Mouse (Mus musculus) R1 (cell line): Measurements from ENCODE around the gene Hormad2.

Source experiments
- DNase-seq: peaks from one replicate; pipeline ENCODE4 v3.0.0-alpha.2; 2018; ENCODE audit warnings: low read depth, low spot score

Hormad2 gene

DNA sequence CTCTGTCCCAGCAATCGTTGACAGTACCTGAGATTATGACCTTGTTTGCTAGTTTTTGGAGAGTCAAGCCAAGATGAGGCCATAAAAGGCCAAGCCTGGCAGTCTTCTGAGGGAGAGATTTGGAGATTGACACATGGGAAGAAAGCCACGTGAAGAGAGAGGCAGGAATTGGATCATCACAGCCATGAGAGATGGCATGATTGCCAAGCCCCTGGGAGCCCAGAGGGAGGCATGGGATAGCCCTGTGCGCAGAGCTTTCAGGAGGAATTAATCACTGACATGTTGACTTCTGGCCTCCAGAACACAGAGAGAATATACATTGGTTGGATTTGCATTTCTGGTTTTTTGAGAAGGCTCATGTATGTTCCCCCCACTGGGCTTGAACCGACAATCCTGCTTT lies 136.7 kb downstream of the Hormad2 start:
- DNase-seq, result no peak

- peak; percentile 53 for DNase-seq
These were observed 137.9 kb downstream of the Hormad2 start for GRCm38 (mm10) chr11:4303033-4303432.

- DNase-seq, result peak; percentile 98
These were observed 138.5 kb downstream of the Hormad2 start for GRCm38 (mm10) chr11:4302363-4302913.

- no peak for DNase-seq
These were observed 140.2 kb downstream of the Hormad2 start for GRCm38 (mm10) chr11:4300683-4301082.

GRCm38 (mm10) chr11:4299735-4300474 lies 141.0 kb downstream of the Hormad2 start:
- DNase-seq, result peak; percentile 43

DNA sequence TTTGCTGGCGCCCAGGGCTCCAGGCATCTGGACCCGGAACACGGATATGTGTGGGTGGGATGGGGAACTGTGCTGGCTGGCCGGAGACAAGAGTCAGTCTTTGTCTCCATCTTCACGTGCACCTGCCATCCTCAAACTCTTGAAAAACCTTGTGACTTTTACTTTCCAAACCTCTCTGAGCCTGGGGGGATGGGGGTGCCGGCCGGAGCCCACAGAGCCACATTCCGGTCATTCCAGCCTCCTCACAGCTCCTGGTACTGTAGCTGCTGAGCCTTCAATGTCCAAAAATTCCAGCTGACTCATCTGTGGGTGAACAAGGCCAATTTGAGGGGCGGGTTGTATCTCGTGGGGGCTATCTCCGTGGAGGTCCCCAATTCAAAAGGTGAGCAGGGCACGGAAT lies 141.7 kb downstream of the Hormad2 start:
- DNase-seq, result peak; percentile 91

DNA sequence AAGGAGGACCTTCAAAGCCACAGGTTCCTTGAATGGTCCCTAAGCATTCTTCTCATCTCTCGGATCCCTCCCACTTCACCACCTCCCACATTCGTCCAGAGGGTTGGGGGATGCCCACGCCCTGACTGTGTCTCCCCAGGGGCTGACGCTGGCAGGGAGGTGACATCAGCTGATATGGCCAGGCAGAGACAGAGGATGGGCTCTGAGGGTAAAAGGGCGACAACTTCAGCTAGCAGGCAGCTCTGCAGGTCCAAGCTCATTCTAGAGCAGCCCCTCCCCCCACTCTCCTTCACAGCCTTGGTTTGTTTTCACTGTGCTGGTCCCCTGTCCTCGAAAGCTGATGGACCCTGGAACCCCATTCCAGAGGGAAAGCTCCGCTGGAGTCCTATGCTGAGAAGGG lies 142.3 kb downstream of the Hormad2 start:
- peak; percentile 71 for DNase-seq

DNA sequence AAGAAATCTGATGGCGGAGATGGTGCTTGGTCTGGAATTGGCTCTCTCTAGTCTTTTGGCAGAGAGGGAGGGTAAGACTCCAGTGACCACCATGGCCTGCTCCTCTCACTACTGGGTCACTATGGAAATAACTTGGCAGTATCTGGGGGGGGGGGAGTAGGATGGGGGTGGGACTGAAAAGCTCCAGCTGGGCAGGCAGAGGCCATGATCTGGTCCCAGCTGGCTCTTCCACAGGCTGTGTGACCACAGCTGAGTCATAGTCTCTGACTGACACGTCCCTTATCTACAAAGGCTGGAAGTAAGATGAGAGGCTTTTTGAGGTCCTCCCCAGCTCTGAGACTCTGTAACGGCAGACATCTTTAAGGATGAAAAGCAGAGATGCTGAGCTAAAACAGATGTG lies 143.2 kb downstream of the Hormad2 start:
- no peak for DNase-seq

DNA sequence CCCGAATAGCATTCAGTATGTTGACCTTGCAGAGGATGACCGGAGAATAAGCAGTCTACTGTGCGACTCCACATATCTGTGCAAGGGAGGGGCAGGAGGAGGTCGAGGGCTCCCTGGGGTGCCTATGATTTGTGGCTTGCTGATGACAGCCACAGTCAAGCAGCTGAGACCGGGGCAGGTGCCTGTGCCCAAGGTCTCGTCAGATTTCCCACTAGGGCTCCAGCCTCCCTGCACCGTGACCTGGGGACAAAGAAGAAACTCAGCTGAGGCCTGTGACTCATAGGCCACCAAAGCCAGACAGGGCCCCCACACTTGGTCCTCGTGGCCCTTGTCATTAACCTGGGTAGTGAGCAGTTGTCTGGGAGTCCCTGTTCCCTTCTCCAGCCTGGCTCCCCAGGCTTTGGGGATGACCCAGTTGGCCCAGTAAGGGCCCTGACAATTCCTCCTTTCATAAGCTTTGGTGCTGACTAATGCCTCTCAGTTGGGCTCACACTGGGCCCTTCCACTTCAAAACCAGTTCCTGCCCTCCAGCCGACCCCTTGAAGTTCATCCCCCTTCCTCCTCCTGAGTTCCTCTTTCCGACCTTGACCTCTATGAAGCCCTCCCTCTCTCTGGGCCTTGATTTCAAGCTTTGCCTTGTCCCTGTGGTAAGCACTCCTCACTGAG lies 144.2 kb downstream of the Hormad2 start:
- DNase-seq, result peak; percentile 68
